Mouse (Mus musculus) urinary bladder, adult 2 months (tissue): ENCODE measurements around the gene Nacc2. TPM values are rescaled to one million over a fixed set of nuclear protein-coding genes. Genes with fewer than 3 reads are reported as not detected.

ENCODE experiments used
- DNase-seq: peaks from one replicate; pipeline ENCODE4 v3.0.0; 2022; ENCODE audit warnings: low spot score
- polyA plus RNA-seq: library from polyadenylated mRNA; depleted of rRNA; stranded (reverse); fragments of >200 nt; gene quantifications from 2 replicates; pipeline ENCODE4 v1.2.3, GENCODE M21; 2012

Gene Nacc2
- polyA plus RNA-seq, 1 experiment, result 43.2 TPM

- peak; percentile 40 for DNase-seq
Observed at GRCm38 (mm10) chr2:26055046-26055746, 67.8 kb downstream of the Nacc2 start.

- no peak for DNase-seq
Observed at GRCm38 (mm10) chr2:26052806-26053205, 70.2 kb downstream of the Nacc2 start.

DNA sequence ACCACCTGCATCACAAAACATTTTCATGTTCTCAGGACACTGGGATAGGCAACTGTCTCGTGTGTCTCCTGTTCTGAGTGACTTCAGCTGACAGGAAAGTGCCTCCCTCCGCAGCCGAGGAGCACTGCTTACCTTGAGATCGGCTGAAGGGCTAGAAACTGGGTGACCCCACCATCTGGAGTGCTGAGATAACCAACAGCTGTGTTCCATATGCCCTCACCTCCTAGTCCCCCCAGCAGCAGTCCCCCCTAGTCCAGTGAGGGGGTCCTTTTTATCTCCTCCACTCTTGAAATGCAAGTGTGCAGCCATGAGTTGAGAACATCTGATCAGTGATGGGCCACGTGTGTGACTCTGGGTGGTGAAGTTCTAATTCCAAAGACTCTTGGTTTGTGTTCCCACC lies 74.2 kb downstream of the Nacc2 start:
- no peak for DNase-seq

DNA sequence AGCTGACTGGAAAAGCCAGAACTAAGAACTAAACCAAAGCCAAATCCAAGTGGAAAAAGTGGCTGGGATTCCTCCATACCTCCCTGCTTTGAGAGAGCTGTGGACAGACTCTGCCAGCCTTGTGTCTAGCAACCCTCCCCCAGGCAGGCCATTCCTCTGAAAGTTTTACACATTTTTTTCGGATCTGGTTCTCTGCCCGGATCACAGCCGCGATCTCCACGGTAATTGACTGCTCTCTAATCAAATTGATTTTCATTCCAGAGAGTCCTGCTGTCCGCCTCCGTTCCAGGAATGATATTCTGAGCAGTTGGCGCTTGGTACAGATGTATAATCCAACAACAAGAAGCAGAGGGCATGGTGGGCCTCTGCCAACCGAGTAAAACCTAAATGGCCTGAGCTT lies 78.8 kb downstream of the Nacc2 start:
- no peak for DNase-seq

- no peak for DNase-seq
Observed at GRCm38 (mm10) chr2:26042603-26043002, 80.4 kb downstream of the Nacc2 start.

DNA sequence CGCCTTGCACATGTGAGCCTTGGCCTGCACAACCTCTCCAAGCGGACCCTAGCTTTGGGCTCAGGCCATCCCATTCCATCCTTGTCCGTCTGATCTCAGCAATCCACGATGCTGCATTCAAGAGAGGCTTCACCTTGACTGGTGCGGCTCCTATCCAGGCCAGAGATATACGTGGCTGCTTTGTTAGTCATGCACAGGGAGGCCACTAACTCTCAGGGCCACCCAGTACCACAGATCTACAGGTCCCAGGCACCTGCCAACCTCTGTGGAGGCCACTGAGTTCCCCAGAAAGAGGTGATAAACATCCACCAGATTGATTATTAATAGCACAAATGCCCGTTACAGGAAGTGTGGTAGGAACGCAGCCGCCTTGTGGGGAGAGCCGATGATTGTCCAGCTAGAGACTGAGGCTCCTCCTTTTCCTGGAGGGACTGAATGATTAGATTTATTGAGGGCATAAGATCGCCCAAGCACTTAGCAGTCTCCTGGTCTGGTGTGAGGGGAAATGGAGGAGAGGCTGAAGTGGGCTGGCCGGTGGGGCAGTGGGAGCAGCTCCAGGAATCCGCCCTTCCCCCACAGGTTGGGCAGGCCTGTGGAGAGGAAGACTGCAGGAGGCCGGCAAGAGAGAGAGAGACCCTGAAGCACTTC lies 81.7 kb downstream of the Nacc2 start:
- DNase-seq, result no peak

GRCm38 (mm10) chr2:26039951-26040350 lies 83.1 kb downstream of the Nacc2 start:
- no peak for DNase-seq

GRCm38 (mm10) chr2:26037386-26037785 lies 85.6 kb downstream of the Nacc2 start:
- DNase-seq, result no peak

DNA sequence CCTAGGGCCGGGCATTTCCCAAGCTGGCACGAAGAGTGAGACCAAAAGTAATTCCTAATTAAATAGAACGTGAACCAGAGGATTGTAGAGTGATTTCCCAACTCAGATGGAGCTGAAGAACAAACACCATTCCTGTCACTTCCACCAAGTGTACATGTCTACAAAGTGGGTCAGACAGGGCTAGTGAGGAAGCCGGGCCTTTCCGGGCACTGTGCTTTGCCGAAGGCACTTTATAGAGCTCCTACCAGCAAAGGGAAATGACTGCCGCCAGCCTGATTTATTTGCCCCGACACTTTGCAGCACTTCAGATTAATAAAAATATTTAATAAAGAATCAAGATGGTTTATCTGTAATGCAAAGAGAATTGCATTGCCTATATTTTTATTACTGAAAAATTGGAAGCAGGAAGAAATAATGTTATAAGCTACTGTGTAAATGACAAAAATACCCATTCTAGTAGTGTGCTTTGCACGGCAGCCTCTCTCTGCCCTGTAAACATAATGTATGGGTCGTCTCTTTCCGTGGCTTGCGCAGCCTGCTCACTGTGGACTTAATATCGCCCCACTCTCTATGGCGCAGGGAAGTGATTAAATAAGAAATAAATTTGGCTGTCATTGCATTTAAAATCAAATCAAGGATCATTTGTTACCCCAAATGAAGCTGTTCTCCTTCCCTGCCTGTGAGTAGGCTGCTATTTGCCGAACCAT lies 88.5 kb downstream of the Nacc2 start:
- no peak for DNase-seq

GRCm38 (mm10) chr2:26030288-26030687 lies 92.7 kb downstream of the Nacc2 start:
- no peak for DNase-seq

DNA sequence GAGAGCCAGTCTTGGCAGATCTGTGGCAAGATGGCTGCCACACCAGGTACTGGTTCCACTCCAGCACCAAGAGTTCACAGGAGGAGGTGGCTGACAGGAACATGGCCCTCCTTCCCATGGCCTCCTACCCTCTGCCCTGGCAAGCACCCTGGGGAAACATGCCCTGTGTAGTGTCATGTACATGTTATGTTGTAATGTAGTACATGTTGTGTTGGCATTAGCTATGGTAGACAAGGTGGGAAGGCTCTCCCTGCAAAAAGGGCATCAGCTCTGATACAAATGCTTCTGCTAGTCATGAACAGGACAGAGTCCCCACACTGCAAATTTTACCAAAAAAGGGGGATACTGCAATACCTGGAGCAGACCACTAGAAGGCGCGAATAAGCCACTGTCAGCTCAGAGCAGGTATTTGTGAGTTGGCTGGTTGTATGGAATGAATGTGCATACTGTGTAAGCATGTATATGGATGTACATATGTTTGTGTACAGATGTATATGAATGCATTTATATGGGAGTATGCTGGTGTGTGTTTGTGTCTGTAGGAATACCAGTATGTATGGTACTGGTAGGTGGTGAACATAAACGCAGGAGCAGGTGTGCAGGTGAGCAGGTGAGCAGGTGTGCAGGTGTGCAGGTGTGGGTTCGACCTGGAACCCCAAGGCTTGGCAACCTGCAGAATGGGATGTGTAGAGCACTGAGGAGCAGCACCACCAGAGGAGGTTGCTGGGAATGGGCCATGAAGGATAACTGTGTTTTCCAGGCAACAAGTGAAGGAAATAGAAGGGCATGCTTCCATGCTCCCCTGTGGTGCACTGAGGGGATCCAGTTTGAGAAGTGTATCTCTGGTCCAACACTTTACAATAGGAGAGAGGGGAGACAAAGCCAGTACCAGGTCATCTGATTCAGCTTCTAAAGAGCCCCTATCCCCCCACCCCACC lies 98.6 kb downstream of the Nacc2 start:
- DNase-seq, result no peak

GRCm38 (mm10) chr2:26022626-26023025 lies 100.4 kb downstream of the Nacc2 start:
- DNase-seq, result no peak

DNA sequence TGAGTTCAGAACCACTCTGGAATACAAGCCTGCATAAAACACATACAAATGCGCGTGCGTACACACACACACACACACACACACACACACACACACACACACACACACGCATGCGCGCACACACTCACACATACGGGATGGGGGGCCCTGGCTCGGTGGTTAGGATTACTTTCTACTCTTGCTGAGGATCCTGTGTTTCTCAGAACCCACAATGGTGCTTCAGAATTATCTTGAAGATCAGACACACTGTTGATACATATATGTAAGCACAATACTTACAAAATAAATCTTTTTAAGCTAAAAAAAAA lies 100.8 kb downstream of the Nacc2 start:
- no peak for DNase-seq

DNA sequence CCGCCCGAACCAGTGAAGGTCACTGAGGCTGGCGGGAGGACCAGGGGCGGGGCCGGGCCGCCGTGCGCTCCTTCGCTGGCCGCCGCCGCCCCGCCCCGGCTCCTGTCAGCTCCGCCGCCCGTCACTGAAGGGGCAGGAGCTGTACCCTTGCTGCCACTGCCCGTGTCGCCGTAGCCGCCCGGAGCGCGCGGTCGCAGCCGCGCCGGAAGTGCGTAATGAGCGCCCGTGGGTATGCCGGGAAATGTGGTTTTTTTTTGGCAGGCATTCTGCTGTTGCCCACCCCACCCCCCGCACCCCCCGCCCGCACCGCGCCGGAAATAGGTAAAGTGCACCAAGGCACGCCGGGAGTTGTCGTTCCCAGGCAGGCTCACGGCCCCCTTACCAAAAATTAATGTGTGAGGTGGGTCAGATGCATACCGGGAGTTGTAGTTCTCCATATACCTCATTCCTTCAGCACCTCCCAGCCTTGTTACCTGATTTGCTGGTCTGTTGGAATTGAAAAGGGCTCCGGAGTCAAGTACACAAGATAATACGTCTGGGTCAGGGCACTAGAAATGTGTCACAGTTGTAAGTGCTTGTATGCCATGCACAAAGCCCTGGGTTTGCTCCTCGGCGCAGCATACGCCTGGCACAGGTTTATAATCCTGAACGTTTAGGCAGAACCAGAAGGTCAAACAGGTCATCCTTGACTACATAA lies 101.3 kb downstream of the Nacc2 start, which contains the start of gene Ubac1:
Ubac1 (minus strand) TSS at position 187 of the 697 bp plus-strand sequence.
- peak; percentile 79 for DNase-seq

GRCm38 (mm10) chr2:26020714-26021560 lies 102.1 kb downstream of the Nacc2 start:
- peak; percentile 43 for DNase-seq

- DNase-seq, result no peak
Observed at GRCm38 (mm10) chr2:26019923-26020322, 103.1 kb downstream of the Nacc2 start.

- DNase-seq, result no peak
Observed at GRCm38 (mm10) chr2:26017326-26017725, 105.7 kb downstream of the Nacc2 start.

DNA sequence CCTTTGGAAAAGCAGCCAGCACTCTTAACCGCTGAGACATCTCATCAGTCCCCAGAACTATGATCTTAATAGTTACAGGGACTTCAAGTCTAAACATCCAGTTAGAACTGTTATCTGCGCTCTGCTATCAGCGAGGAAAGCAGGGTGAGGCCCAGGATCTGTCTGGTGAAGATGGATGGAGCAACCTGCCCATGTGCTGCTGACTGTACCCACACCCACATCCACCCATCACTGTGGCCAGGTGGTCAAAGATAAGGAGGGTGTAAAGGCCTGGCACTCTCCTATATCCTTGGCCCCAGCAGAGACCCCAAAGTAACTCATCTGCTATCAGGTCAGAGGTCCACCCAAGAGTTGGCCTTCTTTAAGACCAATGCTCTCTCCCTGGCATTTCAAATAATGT lies 109.3 kb downstream of the Nacc2 start:
- no peak for DNase-seq

DNA sequence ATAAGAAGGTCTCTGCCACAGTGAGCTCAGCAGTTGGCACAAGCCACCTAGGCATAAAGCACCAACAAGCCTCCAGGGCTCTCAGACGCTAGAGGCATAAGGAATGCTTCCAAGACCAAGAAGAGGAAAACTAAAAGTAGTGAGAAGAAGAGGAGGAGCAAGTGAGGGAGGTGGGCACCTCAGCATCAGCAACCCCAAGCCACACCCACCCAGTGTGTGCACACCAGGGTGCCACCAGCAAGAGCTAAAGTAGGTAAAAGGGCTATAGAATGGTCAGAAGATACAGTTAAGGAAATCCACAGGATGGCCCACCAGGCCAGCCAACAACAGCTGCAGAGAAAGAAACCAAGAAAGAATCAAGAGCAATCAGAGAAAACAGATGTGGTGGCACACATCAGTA lies 111.6 kb downstream of the Nacc2 start:
- DNase-seq, result no peak
